Mouse (Mus musculus): ENCODE measurements at regions not wholly inside any gene's neighbourhood (a gene's known extent, or its start where the extent isn't known, plus 50 kb on each side); places are given as distances from the start of the nearest gene placed in this dataset.

DNA sequence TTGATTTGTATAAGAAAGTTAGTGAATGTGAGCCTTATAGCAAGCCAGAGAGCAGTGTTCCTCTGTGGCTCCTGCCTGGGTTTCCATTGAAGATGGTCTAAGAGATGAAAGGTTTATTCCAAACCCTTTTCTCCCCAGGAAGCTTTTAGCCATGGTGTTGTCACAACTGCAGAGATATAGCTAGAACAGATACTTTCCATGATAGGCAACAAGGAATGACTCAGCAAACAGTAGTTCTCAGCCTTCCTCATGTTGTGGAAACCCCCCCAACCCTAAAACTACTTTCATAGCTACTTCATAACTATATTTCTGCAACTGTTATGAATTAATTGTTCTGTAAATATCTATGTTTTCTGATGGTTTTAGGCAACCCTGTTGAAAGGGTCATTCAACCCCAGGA, 53.5 kb upstream of the Ercc6l2 start:
- TF ChIP-seq POLR2A (IDR thresholded peaks at IDR 0.05; ENCODE audit: insufficient read length, low read depth) (no peak), TCF12 (IDR thresholded peaks at IDR 0.05; ENCODE audit: insufficient read depth, poor library complexity, severe bottlenecking) (no peak), SRF (IDR thresholded peaks at IDR 0.05; ENCODE audit: control insufficient read depth, insufficient read length, low read depth) (no peak), MYOD1 (IDR thresholded peaks at IDR 0.05; ENCODE audit: control insufficient read depth in 1 of 3, insufficient read length in 2 of 3, low read depth in 2 of 3) (no peak), POLR2AphosphoS2 (IDR thresholded peaks at IDR 0.05; ENCODE audit: insufficient read length, low read depth) (no peak), USF1 (IDR thresholded peaks at IDR 0.05; ENCODE audit: low read depth) (no peak), CEBPB (IDR thresholded peaks at IDR 0.05; ENCODE audit: insufficient read depth, poor library complexity, severe bottlenecking) (no peak), E2F4 (IDR thresholded peaks at IDR 0.05; ENCODE audit: insufficient read depth) (no peak), MAX (IDR thresholded peaks at IDR 0.05; ENCODE audit: low read depth) (no peak)
